Mouse (Mus musculus): ENCODE measurements at regions not wholly inside any gene's neighbourhood (a gene's known extent, or its start where the extent isn't known, plus 50 kb on each side); places are given as distances from the start of the nearest gene placed in this dataset.
A peak's percentile ranks its signal among the peaks of the same experiment; 100 is the strongest.

- Histone ChIP-seq H3K27ac (ENCODE audit: low read length) (no peak overlapping the region), H3K4me2 (ENCODE audit: low read length) (no peak overlapping the region), H3K27me3 (replicated peaks; ENCODE audit: control insufficient read depth, insufficient read depth, low read length) (no peaks in the 10 kb centered on the region), H3K36me3 (ENCODE audit: control insufficient read depth, insufficient read depth) (no peaks in the 10 kb centered on the region), H3K9me3 (ENCODE audit: control insufficient read depth, low read length) (no peaks in the 10 kb centered on the region), H3K9ac (replicated peaks; ENCODE audit: low read depth, low read length) (no peak overlapping the region), H3K4me1 (replicated peaks; ENCODE audit: control insufficient read depth, insufficient read depth, low read length) (peaks cover 7% of the 10 kb centered on the region; the same call in 1 of the 2 replicates), H3K4me3 (replicated peaks; ENCODE audit: low read length) (no peak overlapping the region)
- no peak for ATAC-seq
- WGBS, result 95% methylated on average over 1 of the region's 1 CpGs
Measured at GRCm38 (mm10) chr15:25305801-25306200, 107.8 kb downstream of the Basp1 start.

GRCm38 (mm10) chr15:25303379-25303778 lies 110.2 kb downstream of the Basp1 start:
- Histone ChIP-seq H3K36me3 (ENCODE audit: control insufficient read depth, insufficient read depth) (no peaks in the 10 kb centered on the region), H3K27ac (ENCODE audit: low read length) (no peak overlapping the region), H3K4me2 (ENCODE audit: low read length) (no peak overlapping the region), H3K4me1 (replicated peaks; ENCODE audit: control insufficient read depth, insufficient read depth, low read length) (peaks cover 7% of the 10 kb centered on the region; the same call in 1 of the 2 replicates), H3K4me3 (replicated peaks; ENCODE audit: low read length) (no peak overlapping the region), H3K27me3 (replicated peaks; ENCODE audit: control insufficient read depth, insufficient read depth, low read length) (no peaks in the 10 kb centered on the region), H3K9ac (replicated peaks; ENCODE audit: low read depth, low read length) (no peak overlapping the region), H3K9me3 (ENCODE audit: control insufficient read depth, low read length) (no peaks in the 10 kb centered on the region)
- WGBS, result 82% methylated on average over 3 of the region's 3 CpGs
- no peak for ATAC-seq

GRCm38 (mm10) chr15:25302671-25303294 lies 110.8 kb downstream of the Basp1 start:
- H3K27ac ChIP-seq (ENCODE audit: low read length), result no peak overlapping the region
- peaks cover 9% of the 10 kb centered on the region; the same call in 1 of the 2 replicates for H3K4me1 ChIP-seq (replicated peaks; ENCODE audit: control insufficient read depth, insufficient read depth, low read length)
- H3K4me3 ChIP-seq (replicated peaks; ENCODE audit: low read length), result no peak overlapping the region
- H3K9me3 ChIP-seq (ENCODE audit: control insufficient read depth, low read length), result no peaks in the 10 kb centered on the region
- H3K4me2 ChIP-seq (ENCODE audit: low read length), result no peak overlapping the region
- H3K27me3 ChIP-seq (replicated peaks; ENCODE audit: control insufficient read depth, insufficient read depth, low read length), result no peaks in the 10 kb centered on the region
- H3K36me3 ChIP-seq (ENCODE audit: control insufficient read depth, insufficient read depth), result no peaks in the 10 kb centered on the region
- 33% methylated on average over 8 of the region's 8 CpGs for WGBS
- peak; percentile 61 for ATAC-seq
- H3K9ac ChIP-seq (replicated peaks; ENCODE audit: low read depth, low read length), result no peak overlapping the region

GRCm38 (mm10) chr15:25301810-25302209 lies 111.8 kb downstream of the Basp1 start:
- 81% methylated on average over 3 of the region's 3 CpGs for WGBS
- Histone ChIP-seq H3K27me3 (replicated peaks; ENCODE audit: control insufficient read depth, insufficient read depth, low read length) (no peaks in the 10 kb centered on the region), H3K27ac (ENCODE audit: low read length) (no peak overlapping the region), H3K4me3 (replicated peaks; ENCODE audit: low read length) (no peak overlapping the region), H3K4me2 (ENCODE audit: low read length) (no peak overlapping the region), H3K9me3 (ENCODE audit: control insufficient read depth, low read length) (no peaks in the 10 kb centered on the region), H3K9ac (replicated peaks; ENCODE audit: low read depth, low read length) (no peak overlapping the region), H3K36me3 (ENCODE audit: control insufficient read depth, insufficient read depth) (no peaks in the 10 kb centered on the region), H3K4me1 (replicated peaks; ENCODE audit: control insufficient read depth, insufficient read depth, low read length) (peaks cover 13% of the 10 kb centered on the region; the same call in 1 of the 2 replicates)
- no peak for ATAC-seq

GRCm38 (mm10) chr15:25297278-25297677 lies 116.3 kb downstream of the Basp1 start:
- ATAC-seq, result peak; percentile 78
- 20% methylated on average over 5 of the region's 5 CpGs for WGBS
- Histone ChIP-seq H3K9me3 (ENCODE audit: control insufficient read depth, low read length) (no peaks in the 10 kb centered on the region), H3K27ac (ENCODE audit: low read length) (no peak overlapping the region), H3K27me3 (replicated peaks; ENCODE audit: control insufficient read depth, insufficient read depth, low read length) (no peaks in the 10 kb centered on the region), H3K9ac (replicated peaks; ENCODE audit: low read depth, low read length) (no peak overlapping the region), H3K4me3 (replicated peaks; ENCODE audit: low read length) (no peak overlapping the region), H3K4me1 (replicated peaks; ENCODE audit: control insufficient read depth, insufficient read depth, low read length) (peaks cover 6% of the 10 kb centered on the region; the same call in 1 of the 2 replicates), H3K36me3 (ENCODE audit: control insufficient read depth, insufficient read depth) (no peaks in the 10 kb centered on the region), H3K4me2 (ENCODE audit: low read length) (no peak overlapping the region)

- no peak overlapping the region for H3K4me2 ChIP-seq (ENCODE audit: low read length)
- no peaks in the 10 kb centered on the region for H3K36me3 ChIP-seq (ENCODE audit: control insufficient read depth, insufficient read depth)
- H3K9ac ChIP-seq (replicated peaks; ENCODE audit: low read depth, low read length), result no peak overlapping the region
- no peaks in the 10 kb centered on the region for H3K27me3 ChIP-seq (replicated peaks; ENCODE audit: control insufficient read depth, insufficient read depth, low read length)
- H3K4me3 ChIP-seq (replicated peaks; ENCODE audit: low read length), result no peak overlapping the region
- H3K27ac ChIP-seq (ENCODE audit: low read length), result no peak overlapping the region
- 67% methylated on average over 11 of the region's 11 CpGs for WGBS
- peak; percentile 42 for ATAC-seq
- H3K9me3 ChIP-seq (ENCODE audit: control insufficient read depth, low read length), result no peaks in the 10 kb centered on the region
- H3K4me1 ChIP-seq (replicated peaks; ENCODE audit: control insufficient read depth, insufficient read depth, low read length), result peaks cover 8% of the 10 kb centered on the region
Measured at GRCm38 (mm10) chr15:25296714-25297113, 116.8 kb downstream of the Basp1 start.

GRCm38 (mm10) chr15:25295753-25296152 lies 117.8 kb downstream of the Basp1 start:
- peaks cover 18% of the 10 kb centered on the region for H3K4me1 ChIP-seq (replicated peaks; ENCODE audit: control insufficient read depth, insufficient read depth, low read length)
- WGBS, result 94% methylated on average over 6 of the region's 6 CpGs
- H3K27me3 ChIP-seq (replicated peaks; ENCODE audit: control insufficient read depth, insufficient read depth, low read length), result no peaks in the 10 kb centered on the region
- no peaks in the 10 kb centered on the region for H3K9me3 ChIP-seq (ENCODE audit: control insufficient read depth, low read length)
- no peak overlapping the region for H3K4me2 ChIP-seq (ENCODE audit: low read length)
- H3K27ac ChIP-seq (ENCODE audit: low read length), result no peak overlapping the region
- no peak for ATAC-seq
- H3K36me3 ChIP-seq (ENCODE audit: control insufficient read depth, insufficient read depth), result no peaks in the 10 kb centered on the region
- no peak overlapping the region for H3K9ac ChIP-seq (replicated peaks; ENCODE audit: low read depth, low read length)
- no peak overlapping the region for H3K4me3 ChIP-seq (replicated peaks; ENCODE audit: low read length)

- Histone ChIP-seq H3K27ac (ENCODE audit: low read length) (peak overlapping the region; percentile 53; the same call in 1 of the 2 replicates), H3K4me1 (replicated peaks; ENCODE audit: control insufficient read depth, insufficient read depth, low read length) (peaks cover 14% of the 10 kb centered on the region), H3K9me3 (ENCODE audit: control insufficient read depth, low read length) (no peaks in the 10 kb centered on the region), H3K4me2 (ENCODE audit: low read length) (peak overlapping the region; percentile 29), H3K9ac (replicated peaks; ENCODE audit: low read depth, low read length) (peak overlapping the region; percentile 37; the same call in 1 of the 2 replicates), H3K4me3 (replicated peaks; ENCODE audit: low read length) (0 out of 2 replicates have a peak overlapping the region, but pooled peaks have one; percentile 3), H3K36me3 (ENCODE audit: control insufficient read depth, insufficient read depth) (no peaks in the 10 kb centered on the region), H3K27me3 (replicated peaks; ENCODE audit: control insufficient read depth, insufficient read depth, low read length) (no peaks in the 10 kb centered on the region; the same call in 1 of the 2 replicates)
- peak; percentile 97 for ATAC-seq
- 2% methylated on average over 10 of the region's 10 CpGs for WGBS
Measured at GRCm38 (mm10) chr15:25291231-25291691, 122.3 kb downstream of the Basp1 start.

GRCm38 (mm10) chr15:25287850-25288249 lies 125.7 kb downstream of the Basp1 start:
- no peak overlapping the region for H3K4me2 ChIP-seq (ENCODE audit: low read length)
- no peaks in the 10 kb centered on the region for H3K36me3 ChIP-seq (ENCODE audit: control insufficient read depth, insufficient read depth)
- H3K9me3 ChIP-seq (ENCODE audit: control insufficient read depth, low read length), result no peaks in the 10 kb centered on the region
- no peak overlapping the region for H3K4me3 ChIP-seq (replicated peaks; ENCODE audit: low read length)
- H3K27me3 ChIP-seq (replicated peaks; ENCODE audit: control insufficient read depth, insufficient read depth, low read length), result no peaks in the 10 kb centered on the region; the same call in 1 of the 2 replicates
- H3K9ac ChIP-seq (replicated peaks; ENCODE audit: low read depth, low read length), result no peak overlapping the region
- H3K4me1 ChIP-seq (replicated peaks; ENCODE audit: control insufficient read depth, insufficient read depth, low read length), result peaks cover 19% of the 10 kb centered on the region
- H3K27ac ChIP-seq (ENCODE audit: low read length), result no peak overlapping the region
- WGBS, result 66% methylated on average over 3 of the region's 3 CpGs
- ATAC-seq, result no peak

Data from forebrain, embryonic 16.5 days (tissue).